Mouse (Mus musculus): ENCODE results near the gene Gstcd.

The Gstcd gene

DNA sequence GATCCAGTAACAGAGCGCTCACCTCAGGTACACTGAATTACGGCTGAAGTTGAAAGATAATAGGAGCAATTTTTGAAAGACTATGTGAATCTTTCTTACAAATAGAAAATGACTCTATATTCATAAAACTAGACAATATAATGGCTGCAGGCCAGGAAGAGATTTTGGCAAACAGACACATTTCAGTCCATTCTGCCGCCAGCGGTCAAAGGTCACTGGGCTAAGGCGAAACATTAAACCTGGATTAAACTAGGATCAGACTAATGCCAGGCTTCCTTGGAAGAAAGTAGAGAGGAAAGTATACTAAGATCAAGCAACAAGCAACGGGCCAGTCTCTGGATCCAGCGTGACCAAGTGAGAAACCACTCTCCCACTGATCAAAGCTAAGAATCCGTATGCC is 152.8 kb downstream of the Gstcd start:
- DNase-seq = no peak

DNA sequence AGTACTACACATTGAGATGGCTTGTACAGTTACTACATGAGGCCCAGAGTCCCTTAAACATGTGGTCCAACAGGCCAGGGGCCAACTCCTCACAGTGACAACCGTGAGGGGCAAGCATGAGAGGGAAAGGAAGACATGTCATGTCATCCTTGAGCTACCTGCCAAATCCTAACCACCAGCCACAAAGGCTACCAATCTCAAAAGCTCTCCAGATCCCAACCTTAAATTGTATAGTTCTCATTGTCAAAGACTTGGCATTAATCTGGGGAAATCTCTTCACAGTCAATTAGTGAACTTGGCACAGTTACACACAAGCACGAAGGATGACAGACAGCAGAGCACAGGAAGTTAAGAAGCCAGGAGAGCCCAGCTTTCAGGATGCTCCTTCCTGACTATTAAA is 157.2 kb downstream of the Gstcd start:
- DNase-seq = no peak
